Mouse (Mus musculus): Measurements from ENCODE around the gene Bglap2.

The Bglap2 gene

GRCm38 (mm10) chr3:88336058-88337013, 42.2 kb downstream of the Bglap2 start, which contains the start of the genes Tmem79 and Smg5:
Tmem79 (minus strand) TSS chr3:88336148.
Smg5 (plus strand) TSS chr3:88336260.
- ChIA-PET POLR2A (interaction anchor here (0.5 to 32.7 kb wide), 205 partner anchors 8 to 586 kb away, joined by 3 to 943 read pairs (median 5); partner anchors contain the start of genes Cct3 (in 4 of the 4), Glmp (in 4 of the 4), Pmf1 (in 4 of the 4) and Tsacc (in 4 of the 4)), CTCF (interaction anchor here (0.5 to 2.0 kb wide), 14 partner anchors 10 to 267 kb away, joined by 3 to 6 read pairs (median 3); partner anchors contain the start of genes Pmf1 (in 1 of the 4) and Tsacc (in 1 of the 4))

- POLR2A ChIA-PET, result interaction anchor here (0.6 to 32.7 kb wide), 180 partner anchors 7 to 1142 kb away, joined by 3 to 943 read pairs (median 5); partner anchors contain the start of genes Cct3 (in 4 of the 4), Glmp (in 4 of the 4), Pmf1 (in 4 of the 4) and Tsacc (in 4 of the 4)
These were observed 43.0 kb downstream of the Bglap2 start for GRCm38 (mm10) chr3:88335436-88336053.

DNA sequence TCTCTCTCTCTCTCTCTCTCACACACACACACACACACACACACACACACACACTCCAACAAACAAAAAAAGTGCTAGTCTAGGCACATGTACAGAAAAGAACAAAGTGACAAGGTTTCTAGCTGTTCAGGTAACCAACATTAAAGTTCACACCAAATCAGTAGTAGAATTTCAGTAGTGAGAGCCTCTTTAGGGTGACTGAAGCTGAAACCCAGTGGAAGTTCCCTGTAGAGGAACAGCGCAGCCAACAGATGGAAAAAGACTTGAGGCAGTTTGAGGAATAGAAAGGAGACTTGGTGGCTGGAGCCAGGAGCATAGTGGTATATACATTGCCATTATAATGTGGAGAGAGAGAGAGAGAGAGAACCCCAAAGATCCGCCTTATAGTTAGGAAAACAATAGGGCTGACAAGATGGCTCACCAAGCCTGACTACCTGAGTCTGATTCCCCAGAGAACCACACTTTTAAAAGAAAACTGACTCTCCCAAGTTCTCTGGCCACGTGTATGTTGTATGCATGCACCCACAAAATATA, 43.5 kb downstream of the Bglap2 start:
- ChIA-PET CTCF (interaction anchor here in 3 of 4 experiments (0.8 to 2.0 kb wide), 6 partner anchors 42 to 269 kb away, joined by 3 to 6 read pairs (median 4); no protein-coding TSS in a partner anchor), POLR2A (interaction anchor here (0.6 to 32.7 kb wide), 125 partner anchors 8 to 1143 kb away, joined by 3 to 943 read pairs (median 6); partner anchors contain the start of genes Glmp (in 4 of the 4), Cct3 (in 3 of the 4), Paqr6 (in 3 of the 4) and Pmf1 (in 3 of the 4))

More at GRCm38 (mm10) chr3:88335436-88336053, 43.0 kb downstream of the Bglap2 start:
- CTCF ChIA-PET, result interaction anchor here in 3 of 4 experiments (0.6 to 2.0 kb wide), 10 partner anchors 9 to 268 kb away, joined by 3 to 6 read pairs (median 3); partner anchors contain the start of gene Pmf1 (in 1 of the 3)

GRCm38 (mm10) chr3:88334029-88334658, 44.4 kb downstream of the Bglap2 start:
- ChIA-PET POLR2A (interaction anchor here (0.6 to 32.7 kb wide), 55 partner anchors 8 to 283 kb away, joined by 3 to 943 read pairs (median 5); partner anchors contain the start of genes Glmp (in 4 of the 4), Cct3 (in 3 of the 4), Tsacc (in 3 of the 4) and Paqr6 (in 2 of the 4)), CTCF (interaction anchor here in 3 of 4 experiments (0.8 to 1.6 kb wide), 3 partner anchors 42 to 150 kb away, joined by 3 to 6 read pairs (median 3); no protein-coding TSS in a partner anchor)

GRCm38 (mm10) chr3:88331282-88331681, 47.2 kb downstream of the Bglap2 start:
- POLR2A ChIA-PET, result interaction anchor here in 3 of 4 experiments (0.6 to 32.7 kb wide), 17 partner anchors 9 to 1477 kb away, joined by 3 to 943 read pairs (median 4); partner anchors contain the start of genes Cct3 (in 2 of the 3), Tsacc (in 2 of the 3), Glmp (in 1 of the 3) and Paqr6 (in 1 of the 3)
- CTCF ChIA-PET, result interaction anchor here (0.6 to 1.9 kb wide), 12 partner anchors 11 to 1392 kb away, joined by 3 to 7 read pairs (median 4); partner anchors contain the start of gene Lmna (in 1 of the 4)

DNA sequence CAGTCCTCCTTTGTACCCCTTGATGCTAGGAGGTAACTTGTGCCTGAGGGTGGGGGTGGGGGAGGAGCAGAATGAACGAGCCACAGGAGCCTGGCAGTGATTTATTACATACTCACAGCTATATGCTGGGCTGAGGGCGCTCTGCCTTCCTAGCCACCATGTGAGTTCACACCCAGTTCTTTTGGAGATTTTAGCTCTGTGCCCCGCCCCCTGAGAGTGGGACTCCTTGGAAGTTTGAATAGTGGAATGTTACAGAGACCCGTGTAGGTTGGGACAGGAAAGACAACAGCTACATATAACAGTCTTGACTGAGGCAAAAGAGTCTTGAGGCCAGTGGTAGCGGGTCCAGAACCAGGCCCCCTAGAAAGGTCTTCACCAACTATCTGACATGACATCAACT, 49.5 kb downstream of the Bglap2 start:
- POLR2A ChIA-PET, result interaction anchor here (0.6 to 19.7 kb wide), 12 partner anchors 8 to 52 kb away, joined by 3 to 804 read pairs (median 6); partner anchors contain the start of genes Cct3 (in 2 of the 4), Smg5 (in 2 of the 4), Tmem79 (in 2 of the 4) and Tsacc (in 2 of the 4)
- CTCF ChIA-PET, result interaction anchor here in 2 of 4 experiments (0.6 to 1.0 kb wide), 4 partner anchors 31 to 154 kb away, joined by 3 read pairs; no protein-coding TSS in a partner anchor
